Comparison of ENCODE assay signal across 35 mouse cellular contexts in the genomic region with DNA sequence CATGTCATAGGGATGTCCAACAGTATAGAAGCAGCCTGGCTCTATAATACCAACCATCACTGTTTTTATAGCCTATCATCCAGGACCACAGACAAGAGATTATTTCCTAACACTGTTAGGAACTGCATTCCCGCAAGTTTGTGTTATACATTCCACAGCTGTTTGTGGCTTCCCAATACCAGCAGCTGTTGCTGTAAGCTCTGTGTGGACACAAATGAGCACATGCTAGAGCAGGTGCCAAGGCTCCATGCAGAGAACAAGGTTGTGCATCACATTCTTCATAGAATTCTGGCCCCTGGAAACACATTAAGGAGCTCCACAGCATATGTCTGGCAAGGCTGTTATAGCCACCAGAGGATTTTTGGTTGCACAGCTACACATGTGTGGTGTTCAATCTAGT. TPM values are rescaled to one million over a fixed set of nuclear protein-coding genes. Genes with fewer than 3 reads are reported as not detected.
DNase-seq lines count a peak whose midpoint lies in the region; ATAC-seq and TF ChIP-seq lines count a peak whose summit lies in the region.
"Had no signal": no experiment of that assay in that cellular context is flagged by ENCODE, and none has a peak within 500 bp of the region (broad histone marks: within the 10 kb centered on the region; RNA-seq: fewer than 3 reads in every experiment).

No protein-coding gene starts in this region.

- no peaks in the 10 kb centered on the region for H3K27me3 ChIP-seq in embryonic facial prominence, embryonic 14.5 days (replicated peaks; ENCODE audit: control insufficient read depth, insufficient read depth, low read length)
- H3K27me3 ChIP-seq in embryonic facial prominence, embryonic 10.5 days (replicated peaks; ENCODE audit: low read depth, poor library complexity, severe bottlenecking), result no peaks in the 10 kb centered on the region
- H3K27me3 ChIP-seq in midbrain, postnatal 0 days (ENCODE audit: insufficient read depth, low read length), result no peaks in the 10 kb centered on the region
- H3K27me3 ChIP-seq in midbrain, embryonic 11.5 days (ENCODE audit: control insufficient read depth, insufficient read depth, low read length), result no peaks in the 10 kb centered on the region
- no peaks in the 10 kb centered on the region for H3K27me3 ChIP-seq in limb, embryonic 14.5 days (ENCODE audit: control insufficient read depth, insufficient read depth, low read length)
- no peaks in the 10 kb centered on the region for H3K27me3 ChIP-seq in thymus, adult 2 months (ENCODE audit: control insufficient read depth, insufficient read depth, low read length)
- H3K27me3 ChIP-seq: CH12.LX; embryonic facial prominence, embryonic 15.5 days; forebrain, embryonic 13.5 days; hindbrain, embryonic 12.5 days had no signal

- no peaks in the 10 kb centered on the region for H3K36me3 ChIP-seq in embryonic facial prominence, embryonic 14.5 days (ENCODE audit: control insufficient read depth, insufficient read depth, low read length)
- H3K36me3 ChIP-seq in embryonic facial prominence, embryonic 10.5 days (replicated peaks), result no peaks in the 10 kb centered on the region
- no peaks in the 10 kb centered on the region for H3K36me3 ChIP-seq in midbrain, postnatal 0 days (ENCODE audit: insufficient read depth, low read length)
- H3K36me3 ChIP-seq in midbrain, embryonic 11.5 days (ENCODE audit: control insufficient read depth, insufficient read depth, low read length), result no peaks in the 10 kb centered on the region
- H3K36me3 ChIP-seq in limb, embryonic 14.5 days (ENCODE audit: control insufficient read depth, insufficient read depth, low read length), result no peaks in the 10 kb centered on the region
- no peaks in the 10 kb centered on the region for H3K36me3 ChIP-seq in thymus, adult 2 months (ENCODE audit: control insufficient read depth, insufficient read depth, low read length)
- H3K36me3 ChIP-seq: embryonic facial prominence, embryonic 15.5 days; G1E; hindbrain, embryonic 12.5 days had no signal

- no peak overlapping the region for H3K4me2 ChIP-seq in embryonic facial prominence, embryonic 14.5 days (ENCODE audit: low read depth, low read length)
- H3K4me2 ChIP-seq in midbrain, postnatal 0 days (ENCODE audit: low read depth, low read length, poor library complexity, severe bottlenecking), result no peak overlapping the region
- H3K4me2 ChIP-seq in midbrain, embryonic 11.5 days, result no peak overlapping the region
- H3K4me2 ChIP-seq in limb, embryonic 14.5 days (replicated peaks; ENCODE audit: low read depth, low read length, severe bottlenecking), result no peak overlapping the region
- H3K4me2 ChIP-seq: embryonic facial prominence, embryonic 15.5 days; forebrain, embryonic 13.5 days; heart, embryonic 11.5 days; hindbrain, embryonic 12.5 days had no signal

- H3K9ac ChIP-seq in embryonic facial prominence, embryonic 14.5 days (ENCODE audit: low read depth, low read length), result no peak overlapping the region
- no peak overlapping the region for H3K9ac ChIP-seq in midbrain, postnatal 0 days (replicated peaks; ENCODE audit: low read length, poor library complexity, severe bottlenecking)
- no peak overlapping the region for H3K9ac ChIP-seq in midbrain, embryonic 11.5 days (ENCODE audit: low read length)
- no peak overlapping the region for H3K9ac ChIP-seq in limb, embryonic 14.5 days (ENCODE audit: low read depth, low read length, severe bottlenecking)
- H3K9ac ChIP-seq: embryonic facial prominence, embryonic 15.5 days; forebrain, embryonic 13.5 days; hindbrain, embryonic 12.5 days had no signal

- H3K9me3 ChIP-seq in embryonic facial prominence, embryonic 14.5 days (ENCODE audit: control insufficient read depth, low read length), result no peaks in the 10 kb centered on the region
- no peaks in the 10 kb centered on the region for H3K9me3 ChIP-seq in embryonic facial prominence, embryonic 10.5 days
- no peaks in the 10 kb centered on the region for H3K9me3 ChIP-seq in midbrain, postnatal 0 days (ENCODE audit: low read length)
- H3K9me3 ChIP-seq in midbrain, embryonic 11.5 days (ENCODE audit: control insufficient read depth, low read length), result no peaks in the 10 kb centered on the region
- no peaks in the 10 kb centered on the region for H3K9me3 ChIP-seq in limb, embryonic 14.5 days (ENCODE audit: control insufficient read depth, low read length)
- H3K9me3 ChIP-seq: embryonic facial prominence, embryonic 15.5 days; forebrain, embryonic 13.5 days; hindbrain, embryonic 12.5 days had no signal

- TF ChIP-seq POLR2A in limb, embryonic 14.5 days (IDR thresholded peaks at IDR 0.05; ENCODE audit: borderline replicate concordance, extremely low read depth, insufficient read depth, insufficient read length), result no peak
- no peak for TF ChIP-seq POLR2A in thymus, adult 2 months (IDR thresholded peaks at IDR 0.05; ENCODE audit: control insufficient read depth, extremely low read depth, insufficient read depth, low read length, poor library complexity)

- peak; percentile 78 for DNase-seq in embryonic facial prominence, embryonic 14.5 days (ENCODE audit: low spot score)
- no peak for DNase-seq in embryonic facial prominence, embryonic 10.5 days (ENCODE audit: low spot score)
- DNase-seq in midbrain, postnatal 0 days (ENCODE audit: low spot score), result peak; percentile 14
- DNase-seq in midbrain, embryonic 11.5 days (ENCODE audit: low spot score, missing footprints), result no peak
- DNase-seq in NIH3T3 (ENCODE audit: low read depth), result peak; percentile 60
- peak; percentile 58 for DNase-seq in limb, embryonic 14.5 days (ENCODE audit: low spot score)
- no peak for DNase-seq in kidney, postnatal 4 days
- DNase-seq in thymus, adult 2 months, result no peak
- DNase-seq: adrenal gland, postnatal 10 days; adrenal gland, postnatal 36 days; cerebellum, adult 2 months; cerebellum, adult 9-11 months; cerebellum, postnatal 36 days; embryo, embryonic 11 days; gastrocnemius, adult 2 months; gastrocnemius, postnatal 14 days; heart, adult 11 months had no signal

- ATAC-seq in embryonic facial prominence, embryonic 14.5 days (ENCODE audit: low read depth), result peak; percentile 81; the same call in 1 of the 2 replicates
- ATAC-seq in midbrain, postnatal 0 days (ENCODE audit: low FRiP score), result no peak
- no peak for ATAC-seq in midbrain, embryonic 11.5 days (ENCODE audit: low FRiP score)
- peak; percentile 81 for ATAC-seq in limb, embryonic 14.5 days (ENCODE audit: low FRiP score, low read depth)
- ATAC-seq: forebrain, embryonic 13.5 days; forebrain, embryonic 16.5 days; hindbrain, embryonic 16.5 days; inflammation-experienced regulatory T-cells, adult 6 months; intestine, embryonic 16.5 days had no signal

- H3K4me3 ChIP-seq in embryonic facial prominence, embryonic 14.5 days (ENCODE audit: low read depth, low read length), result no peak overlapping the region
- H3K4me3 ChIP-seq in embryonic facial prominence, embryonic 10.5 days, result no peak overlapping the region
- no peak overlapping the region for H3K4me3 ChIP-seq in midbrain, postnatal 0 days (ENCODE audit: low read depth, low read length)
- H3K4me3 ChIP-seq in midbrain, embryonic 11.5 days (ENCODE audit: low read depth, low read length), result no peak overlapping the region
- H3K4me3 ChIP-seq in limb, embryonic 14.5 days (replicated peaks; ENCODE audit: low read length), result no peak overlapping the region
- no peak overlapping the region for H3K4me3 ChIP-seq in thymus, adult 2 months (ENCODE audit: control insufficient read depth, insufficient read depth, low read length)
- H3K4me3 ChIP-seq: embryonic facial prominence, embryonic 15.5 days; forebrain, embryonic 13.5 days; gastrocnemius, adult 2 months; hindbrain, embryonic 12.5 days had no signal

- H3K4me1 ChIP-seq in embryonic facial prominence, embryonic 14.5 days (ENCODE audit: control insufficient read depth, insufficient read depth, low read length), result no peaks in the 10 kb centered on the region
- H3K4me1 ChIP-seq in embryonic facial prominence, embryonic 10.5 days, result no peaks in the 10 kb centered on the region
- no peaks in the 10 kb centered on the region for H3K4me1 ChIP-seq in midbrain, postnatal 0 days (ENCODE audit: insufficient read depth, low read length)
- no peaks in the 10 kb centered on the region for H3K4me1 ChIP-seq in midbrain, embryonic 11.5 days (ENCODE audit: control insufficient read depth, insufficient read depth, low read length)
- no peaks in the 10 kb centered on the region for H3K4me1 ChIP-seq in limb, embryonic 14.5 days (ENCODE audit: control insufficient read depth, insufficient read depth, low read length)
- H3K4me1 ChIP-seq in thymus, adult 2 months (replicated peaks; ENCODE audit: control insufficient read depth, insufficient read depth, low read length), result no peaks in the 10 kb centered on the region
- H3K4me1 ChIP-seq: embryonic facial prominence, embryonic 15.5 days; forebrain, embryonic 13.5 days; hindbrain, embryonic 12.5 days had no signal

- 67% methylated on average over 1 of the region's 1 CpGs for WGBS in embryonic facial prominence, embryonic 14.5 days
- 96% methylated on average over 1 of the region's 1 CpGs for WGBS in embryonic facial prominence, embryonic 10.5 days
- 91% methylated on average over 1 of the region's 1 CpGs for WGBS in midbrain, postnatal 0 days
- 91% methylated on average over 1 of the region's 1 CpGs for WGBS in midbrain, embryonic 11.5 days
- WGBS in limb, embryonic 14.5 days, result 62% methylated on average over 1 of the region's 1 CpGs
- 90% methylated on average over 1 of the region's 1 CpGs for WGBS in thymus, adult 2 months

- no peak overlapping the region for H3K27ac ChIP-seq in embryonic facial prominence, embryonic 14.5 days (replicated peaks; ENCODE audit: low read depth, low read length)
- no peak overlapping the region for H3K27ac ChIP-seq in embryonic facial prominence, embryonic 10.5 days (replicated peaks)
- H3K27ac ChIP-seq in midbrain, postnatal 0 days (ENCODE audit: low read depth, low read length), result no peak overlapping the region
- no peak overlapping the region for H3K27ac ChIP-seq in midbrain, embryonic 11.5 days (ENCODE audit: low read depth, low read length)
- no peak overlapping the region for H3K27ac ChIP-seq in limb, embryonic 14.5 days (replicated peaks; ENCODE audit: low read depth, low read length)
- no peak overlapping the region for H3K27ac ChIP-seq in thymus, adult 2 months (ENCODE audit: control insufficient read depth, insufficient read depth, low read length)
- H3K27ac ChIP-seq: embryonic facial prominence, embryonic 15.5 days; forebrain, embryonic 13.5 days; gastrocnemius, adult 2 months; hindbrain, embryonic 12.5 days had no signal

- TF ChIP-seq CTCF in midbrain, postnatal 0 days (IDR thresholded peaks at IDR 0.05), result no peak
- no peak for TF ChIP-seq CTCF in thymus, adult 2 months (IDR thresholded peaks at IDR 0.05; ENCODE audit: borderline replicate concordance, control insufficient read depth, extremely low read depth, insufficient read depth, low read length, poor library complexity)

RNA-seq across cellular contexts. Expression of gene Gm7361, which starts 35.4 kb away (rescaled TPM):
- 0.22 TPM in 1 of 2 replicates, not detected in the other for polyA plus RNA-seq in embryonic facial prominence, embryonic 14.5 days (2014; fragmentation: Nextera tagmentation; extraction: Ambion mirVana)
- not detected in 2 replicates for polyA plus RNA-seq in embryonic facial prominence, embryonic 10.5 days (2016; fragmentation: Nextera tagmentation; extraction: Ambion mirVana)
- 1.1 and 1.4 TPM in 2 replicates for total RNA-seq in midbrain, postnatal 0 days (2014; rRNA removed)
- polyA plus RNA-seq in midbrain, postnatal 0 days (2015; fragmentation: Nextera tagmentation; extraction: Ambion mirVana), result 0.32 and 0.33 TPM in 2 replicates
- 0.10 TPM in 1 of 2 replicates, not detected in the other for polyA plus RNA-seq in midbrain, embryonic 11.5 days (2014; fragmentation: Nextera tagmentation; extraction: Ambion mirVana)
- 0.09 and 0.14 TPM in 2 replicates for polyA plus RNA-seq in limb, embryonic 14.5 days (2012; rRNA removed)
- 0.07 TPM in 1 of 2 replicates, not detected in the other for polyA plus RNA-seq in limb, embryonic 14.5 days (2014; fragmentation: Nextera tagmentation; extraction: Ambion mirVana)
- polyA plus RNA-seq in thymus, adult 2 months (2012; rRNA removed), result 0.11 TPM in 1 of 2 replicates, not detected in the other
- total RNA-seq: adrenal gland, adult 18-20 months; CH12.LX; gastrocnemius, adult 2 months; gastrocnemius, postnatal 14 days; gastrocnemius, postnatal 4 days; heart, adult 8-10 months; heart, postnatal 25 days; hematopoietic stem cell, adult 5-6 weeks had no signal
- polyA plus RNA-seq: embryonic facial prominence, embryonic 11.5 days; forebrain, embryonic 13.5 days; forebrain, embryonic 16.5 days; G1E; heart, embryonic 11.5 days; heart, embryonic 14.5 days; heart, postnatal 0 days; inflammation-experienced regulatory T-cells, adult 6 months; intestine, embryonic 16.5 days had no signal

Comparison
In these comparisons a context has a peak if more than half of its experiments do, and no peak if none do; other contexts are left out.
1. DNase-seq: peak in embryonic facial prominence, embryonic 14.5 days (single experiment), midbrain, postnatal 0 days (single experiment), NIH3T3 (single experiment) and limb, embryonic 14.5 days (single experiment); none in embryonic facial prominence, embryonic 10.5 days (single experiment), midbrain, embryonic 11.5 days (single experiment), kidney, postnatal 4 days (0 of 2) and thymus, adult 2 months (single experiment).
2. ATAC-seq: peak in embryonic facial prominence, embryonic 14.5 days (single experiment) and limb, embryonic 14.5 days (single experiment); none in midbrain, postnatal 0 days (single experiment) and midbrain, embryonic 11.5 days (single experiment).